Mouse (Mus musculus): ENCODE data around the gene Tldc1.

The Tldc1 gene

DNA sequence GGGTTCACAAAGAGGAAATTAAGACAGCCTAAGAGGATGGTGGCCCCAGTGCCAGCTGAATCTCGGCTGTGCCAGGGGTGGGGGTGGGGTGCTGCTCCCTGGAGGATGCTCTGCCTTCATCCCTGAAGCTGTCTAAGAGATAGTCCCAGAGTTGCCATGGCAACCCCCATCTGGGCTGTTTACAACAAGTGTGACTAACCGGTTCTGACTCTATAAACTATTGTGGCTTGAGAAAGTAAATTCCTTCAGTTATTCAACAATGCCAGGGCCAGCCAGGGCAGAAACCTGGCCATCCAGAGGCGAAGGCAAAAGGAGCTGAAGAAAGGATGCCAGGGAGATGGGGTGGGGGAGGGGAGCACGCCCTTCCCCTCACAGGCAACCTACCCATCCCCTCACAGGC, 23.0 kb upstream of the Tldc1 start:
- in situ Hi-C loops (cut with MboI, MseI), result no loop called here

DNA sequence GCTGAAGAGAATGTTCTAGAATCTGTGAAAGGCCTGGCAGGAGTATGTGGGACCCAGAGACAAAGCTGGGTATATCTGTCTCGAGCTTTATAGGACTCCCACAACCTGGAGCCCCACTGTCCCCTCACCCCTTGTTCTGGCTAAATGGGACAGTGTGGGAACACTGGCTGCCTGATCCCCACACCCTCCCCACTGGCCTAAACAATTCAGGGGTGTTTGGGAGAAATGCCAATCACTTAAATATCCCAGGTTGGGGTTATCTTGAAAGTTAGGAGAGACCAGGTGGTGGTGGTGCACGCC, 20.7 kb upstream of the Tldc1 start:
- in situ Hi-C loops (cut with MboI, MseI), result no loop called here

DNA sequence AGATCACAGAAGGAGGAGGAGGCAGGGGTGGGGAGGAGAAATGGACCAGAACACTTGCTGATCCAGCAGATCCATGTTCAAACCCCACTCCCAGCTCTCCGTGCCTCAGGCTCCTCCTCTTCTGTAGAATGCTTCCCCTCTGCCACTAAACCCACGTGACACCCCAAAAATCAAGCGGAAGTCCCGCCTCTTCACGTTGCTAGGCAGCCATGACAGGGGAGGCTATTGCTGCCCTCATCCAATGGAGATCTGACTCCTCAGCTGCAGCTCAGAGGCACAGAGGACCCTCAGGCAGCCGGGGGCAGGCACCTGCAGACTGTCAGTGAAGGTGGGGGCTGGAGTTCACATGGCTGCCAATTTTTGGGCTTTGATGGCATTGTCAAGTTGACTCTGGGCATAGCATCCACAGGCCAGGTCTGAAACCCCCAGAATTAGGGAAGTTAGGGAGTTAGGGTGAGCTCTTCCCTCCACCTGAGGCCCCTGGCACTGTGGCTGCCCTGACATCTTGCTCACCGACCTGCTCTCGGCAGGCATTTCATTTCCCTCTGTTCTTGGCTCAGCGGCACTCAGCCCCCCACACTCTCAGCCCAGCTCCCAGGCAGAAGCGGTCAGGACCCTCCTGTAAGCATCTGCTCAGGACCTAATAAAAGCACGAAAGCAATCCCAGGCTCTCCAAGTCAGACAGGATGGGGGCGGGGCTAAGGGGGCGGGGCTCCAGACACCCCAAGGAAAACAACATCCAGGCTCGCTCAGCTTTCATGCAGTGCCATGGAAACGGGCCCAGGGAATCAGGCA, 20.2 kb upstream of the Tldc1 start:
- in situ Hi-C loops (cut with MboI, MseI), result no loop called here

DNA sequence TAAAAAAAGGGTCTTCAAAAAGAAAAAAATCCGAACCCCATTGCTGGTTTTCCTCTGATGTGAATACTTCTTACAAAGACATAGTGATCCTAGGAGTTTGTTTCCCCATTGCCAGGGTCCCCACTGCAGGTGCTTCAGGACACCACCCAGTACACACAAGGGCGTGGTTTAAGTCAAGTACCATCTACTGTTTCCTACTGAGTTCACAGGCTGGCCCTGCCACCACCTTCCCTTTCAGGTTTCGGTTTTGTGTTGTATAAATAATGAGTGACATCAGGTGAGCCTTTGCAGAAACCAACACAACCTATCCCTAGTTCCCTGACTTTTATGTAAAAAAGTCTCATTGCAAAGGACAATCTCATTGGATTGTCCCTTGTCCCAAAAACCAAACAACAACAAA, 17.4 kb upstream of the Tldc1 start:
- in situ Hi-C loops (cut with MboI, MseI), result no loop called here

- in situ Hi-C loops (cut with MboI, MseI), result no loop called here
These were observed 16.5 kb upstream of the Tldc1 start for GRCm38 (mm10) chr8:119794689-119795088.

GRCm38 (mm10) chr8:119791804-119792704, 13.8 kb upstream of the Tldc1 start:
- in situ Hi-C loops (cut with MboI, MseI), result no loop called here

GRCm38 (mm10) chr8:119789581-119789980, 11.4 kb upstream of the Tldc1 start:
- in situ Hi-C loops (cut with MboI, MseI), result loop anchor here (5.0 kb wide), 1 partner anchor 48 kb away; no protein-coding TSS in a partner anchor

- in situ Hi-C loops (cut with MboI, MseI), result loop anchor here (5.0 kb wide), 1 partner anchor 49 kb away; no protein-coding TSS in a partner anchor
These were observed 10.6 kb upstream of the Tldc1 start for GRCm38 (mm10) chr8:119788607-119789381.

GRCm38 (mm10) chr8:119787341-119787740, 9.1 kb upstream of the Tldc1 start:
- in situ Hi-C loops (cut with MboI, MseI), result loop anchor here (5.0 kb wide), 1 partner anchor 50 kb away; no protein-coding TSS in a partner anchor

DNA sequence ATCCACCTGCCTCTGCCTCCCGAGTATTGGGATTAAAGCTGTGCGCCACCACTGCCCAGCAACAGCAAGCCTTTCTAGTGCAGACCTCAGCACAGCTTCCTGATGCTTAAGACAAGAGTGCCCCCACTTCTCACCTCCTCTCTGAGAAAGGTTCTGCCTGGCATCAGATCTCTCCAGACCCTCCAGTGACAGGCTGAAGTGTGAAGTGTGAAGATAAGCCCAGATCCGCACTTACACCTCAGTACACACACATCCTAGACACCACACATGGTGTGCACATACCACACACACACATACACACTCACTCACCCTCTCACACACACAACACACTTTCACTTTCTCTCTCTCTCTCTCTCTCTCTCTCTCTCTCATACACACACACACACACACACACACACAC, 8.7 kb upstream of the Tldc1 start:
- in situ Hi-C loops (cut with MboI, MseI), result loop anchor here (5.0 kb wide), 1 partner anchor 50 kb away; no protein-coding TSS in a partner anchor

- in situ Hi-C loops (cut with MboI, MseI), result loop anchor here (5.0 kb wide), 1 partner anchor 51 kb away; no protein-coding TSS in a partner anchor
These were observed 7.7 kb upstream of the Tldc1 start for GRCm38 (mm10) chr8:119785764-119786405.

DNA sequence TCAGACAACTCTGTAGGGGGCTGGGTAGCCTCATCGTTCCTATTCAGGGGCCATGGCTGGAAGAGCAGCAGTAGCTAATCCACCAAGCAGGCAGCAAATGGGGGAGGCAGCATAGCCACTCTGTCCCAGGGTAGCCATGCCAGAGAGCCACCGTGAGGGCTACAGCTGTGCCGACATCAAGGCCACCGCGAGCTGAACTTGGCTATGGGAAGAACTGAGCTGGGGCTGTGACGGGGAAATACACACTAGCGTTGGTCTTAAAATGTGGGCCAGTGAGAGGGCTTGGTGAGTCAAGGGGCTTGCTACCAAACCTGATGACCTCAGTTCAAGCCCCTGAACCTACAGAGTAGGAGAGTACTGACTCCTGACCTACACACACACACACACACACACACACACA, 6.5 kb upstream of the Tldc1 start:
- in situ Hi-C loops (cut with MboI, MseI), result loop anchor here (5.0 kb wide), 1 partner anchor 53 kb away; no protein-coding TSS in a partner anchor

GRCm38 (mm10) chr8:119784141-119784574, 5.9 kb upstream of the Tldc1 start:
- in situ Hi-C loops (cut with MboI, MseI), result no loop called here

DNA sequence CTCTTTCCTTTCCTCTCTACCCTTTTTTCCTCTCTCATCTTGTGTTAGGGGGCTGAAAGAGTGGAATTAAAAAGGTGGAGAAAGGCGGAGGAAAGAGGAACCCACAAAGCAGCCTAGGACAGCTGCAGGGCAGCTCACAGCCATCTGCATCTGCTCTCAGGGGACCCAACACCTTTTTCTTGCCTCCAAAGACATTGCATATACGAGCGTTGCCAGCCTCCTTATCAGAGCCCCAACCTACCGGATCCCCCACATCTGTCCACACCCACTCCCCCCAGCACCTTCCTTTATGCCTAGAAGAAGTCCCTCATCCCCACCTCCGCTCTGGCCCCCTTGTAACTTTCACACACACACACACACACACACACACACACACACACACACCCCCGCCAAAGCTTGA, 5.4 kb upstream of the Tldc1 start:
- in situ Hi-C loops (cut with MboI, MseI), result no loop called here

DNA sequence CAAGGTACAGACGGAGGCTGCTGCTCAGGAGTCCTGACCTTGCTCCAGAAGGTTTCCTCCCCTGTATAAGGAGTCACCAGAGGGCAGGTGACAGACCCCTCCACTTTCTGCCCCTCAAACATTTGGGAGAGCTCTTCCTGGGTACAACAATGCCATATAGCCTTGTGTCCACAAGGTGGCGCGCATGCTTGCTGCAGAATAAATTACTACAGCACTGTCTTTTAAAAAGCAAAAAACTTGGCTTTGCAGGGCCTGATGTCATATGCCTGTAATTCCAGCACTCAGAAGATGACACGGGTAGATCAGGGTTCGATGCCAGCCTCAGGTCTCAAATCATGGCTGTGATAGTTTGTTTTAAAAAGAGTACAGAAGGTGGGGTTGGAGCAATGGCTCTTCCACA, 4.5 kb upstream of the Tldc1 start:
- in situ Hi-C loops (cut with MboI, MseI), result no loop called here

- in situ Hi-C loops (cut with MboI, MseI), result no loop called here
These were observed 3.0 kb upstream of the Tldc1 start for GRCm38 (mm10) chr8:119781086-119781840.

GRCm38 (mm10) chr8:119780402-119781049, 2.3 kb upstream of the Tldc1 start:
- in situ Hi-C loops (cut with MboI, MseI), result no loop called here

DNA sequence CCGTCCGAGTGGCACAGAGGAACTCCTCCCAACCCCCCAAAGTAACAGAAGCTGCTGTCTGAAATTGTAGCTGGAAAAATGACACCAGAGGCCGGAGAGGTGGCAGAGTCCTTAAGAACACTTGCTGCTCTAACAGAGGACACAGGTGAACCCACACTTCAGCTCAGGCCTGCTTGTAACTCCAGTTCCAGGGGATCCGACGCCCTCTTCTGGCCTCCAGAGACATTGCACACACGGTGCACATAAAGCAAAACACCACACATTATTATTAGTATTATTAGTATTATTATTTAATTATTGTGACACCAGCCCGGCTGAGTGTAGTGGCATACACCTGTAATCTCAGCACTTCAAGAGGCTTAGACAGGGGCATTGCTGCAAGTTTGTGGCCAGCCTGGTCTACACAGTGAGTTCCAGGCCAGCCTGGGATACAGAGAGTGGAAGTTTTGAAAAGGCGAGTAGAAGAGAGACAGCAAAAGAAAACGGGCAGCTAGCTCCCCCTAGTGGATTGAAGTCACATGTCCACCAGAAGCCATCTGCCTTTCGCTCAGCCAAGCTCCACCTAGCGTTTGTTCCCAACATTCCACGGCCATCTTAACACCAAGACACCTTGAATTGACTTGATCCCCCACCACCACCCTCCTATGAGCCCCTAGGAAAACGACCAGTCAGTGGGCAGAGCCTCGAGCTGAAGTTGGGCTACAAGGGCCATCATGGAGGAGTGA, 959 bp upstream of the Tldc1 start:
- in situ Hi-C loops (cut with MboI, MseI), result loop anchor here (5.0 to 10.0 kb wide), 2 partner anchors 92 to 1646 kb away; no protein-coding TSS in a partner anchor

DNA sequence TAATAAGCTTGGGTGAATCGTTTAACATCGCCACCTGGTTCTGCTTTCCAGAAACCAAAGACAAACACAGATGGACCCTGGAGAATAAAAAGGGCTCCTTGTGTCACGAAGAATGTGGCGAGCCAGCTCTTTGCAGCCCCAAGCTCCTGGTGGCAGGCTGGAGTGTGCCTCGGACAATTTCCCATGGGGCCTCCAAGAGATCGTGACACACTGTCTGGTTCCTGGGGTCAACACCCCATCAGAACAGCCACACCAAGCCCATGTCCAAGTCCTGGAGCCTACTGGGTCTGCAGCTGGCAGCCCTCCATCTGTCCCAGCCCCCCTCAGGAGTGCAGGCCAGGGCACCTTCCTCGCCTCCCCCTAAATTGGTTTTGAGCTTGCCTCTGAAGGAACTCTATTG, 451 bp downstream of the Tldc1 start:
- in situ Hi-C loops (cut with MboI, MseI), result loop anchor here (5.0 to 10.0 kb wide), 2 partner anchors 90 to 1647 kb away; no protein-coding TSS in a partner anchor

All from T-helper 1 cell (primary cell).